Mouse (Mus musculus) B cell, adult (primary cell): Measurements from ENCODE around the gene Flii. TPM values are rescaled to one million over a fixed set of nuclear protein-coding genes. Genes with fewer than 3 reads are reported as not detected.

ENCODE experiments used
- total RNA-seq: library from RNA; stranded (reverse); gene quantifications from 4 replicates; pipeline ENCODE4 v1.2.4, GENCODE M21; 2023; ENCODE audit not compliant: inconsistent age

Gene Flii
- total RNA-seq: 179 to 217 TPM (median 197 TPM) in 4 replicates

GRCm38 (mm10) chr11:60726601-60727391 lies at the start of gene Flii:
Gene Flii, minus strand, starts transcription at chr11:60727263.

GRCm38 (mm10) chr11:60728260-60728761 lies 1.2 kb upstream of the Flii start, which contains the start of gene Mief2:
Gene Mief2, plus strand, starts transcription at chr11:60728398.

GRCm38 (mm10) chr11:60699524-60700075 lies 27.5 kb downstream of the Flii start, which contains the start of gene Llgl1:
Gene Llgl1, plus strand, starts transcription at chr11:60699723.

Other genes starting within 250 kb of the Flii start
- gene Alkbh5, start 190.9 kb downstream of the Flii start, total RNA-seq: 68.1 to 71.8 TPM (median 69.8 TPM) in 4 replicates
- gene Llgl1, start 27.5 kb downstream of the Flii start, total RNA-seq: 31.6 to 35.6 TPM (median 32.4 TPM) in 4 replicates
- 9.8 to 11.5 TPM (median 10.2 TPM) in 4 replicates for gene Mief2, start 1.1 kb upstream of the Flii start, total RNA-seq
- 21.4 to 26.8 TPM (median 24.8 TPM) in 4 replicates for gene Top3a, start 50.1 kb upstream of the Flii start, total RNA-seq
- 97.2 to 108 TPM (median 107 TPM) in 4 replicates for gene Smcr8, start 50.3 kb upstream of the Flii start, total RNA-seq
- gene Shmt1, start 84.5 kb upstream of the Flii start, total RNA-seq: 8.1 to 18.5 TPM (median 14.3 TPM) in 4 replicates
- gene Dhrs7b, start 103.4 kb upstream of the Flii start, total RNA-seq: 12.1 to 14.4 TPM (median 13.6 TPM) in 4 replicates
- gene Tmem11, start 152.0 kb upstream of the Flii start, total RNA-seq: 19.3 to 23.7 TPM (median 20.1 TPM) in 4 replicates
- 28.5 to 36.0 TPM (median 31.5 TPM) in 4 replicates for gene Natd1, start 187.5 kb upstream of the Flii start, total RNA-seq
- gene Map2k3, start 204.8 kb upstream of the Flii start, total RNA-seq: 29.4 to 37.7 TPM (median 35.5 TPM) in 4 replicates